Mouse (Mus musculus) spleen, adult 2 months (tissue): ENCODE measurements around the gene Ckap2l. TPM values are rescaled to one million over a fixed set of nuclear protein-coding genes. Genes with fewer than 3 reads are reported as not detected.

Source experiments
- DNase-seq, 2 experiments: peaks; one replicate each; pipeline versions ENCODE4 v3.0.0 to v3.0.0-alpha.2; 2012 to 2021; ENCODE audit warnings: low spot score in 2 of 2, low read depth in 1 of 2
- H3K27ac ChIP-seq: fragments of 200-500 bp; 2 replicates; pipeline ENCODE4 v1.5.1; 2012; ENCODE audit warnings: low read length, inconsistent platforms; ENCODE audit not compliant: insufficient read depth
- H3K27me3 ChIP-seq: fragments of 200-500 bp; 2 replicates; pipeline ENCODE4 v1.6.1; 2012; ENCODE audit warnings: mild to moderate bottlenecking, moderate library complexity, low read length, inconsistent platforms; ENCODE audit not compliant: control insufficient read depth, insufficient read depth
- H3K36me3 ChIP-seq: fragments of 200-500 bp; 2 replicates; pipeline ENCODE4 v1.6.1; 2012; ENCODE audit warnings: mild to moderate bottlenecking, low read length, inconsistent platforms; ENCODE audit not compliant: control insufficient read depth, insufficient read depth
- H3K4me1 ChIP-seq: fragments of 200-500 bp; 2 replicates; pipeline ENCODE4 v1.6.1; 2011; ENCODE audit warnings: inconsistent platforms; ENCODE audit not compliant: control insufficient read depth, insufficient read depth, insufficient read length
- H3K4me3 ChIP-seq: fragments of 200-500 bp; 2 replicates; pipeline ENCODE4 v1.5.1; 2011; ENCODE audit warnings: mild to moderate bottlenecking, inconsistent platforms; ENCODE audit not compliant: insufficient read depth, insufficient read length; ENCODE audit errors: extremely low read depth
- CTCF ChIP-seq: fragments of 200-500 bp; IDR thresholded peaks from 2 replicates; pipeline ENCODE4 v1.5.1; 2011; ENCODE audit warnings: mild to moderate bottlenecking, inconsistent platforms; ENCODE audit not compliant: insufficient read depth, insufficient read length, insufficient replicate concordance; ENCODE audit errors: extremely low read depth
- POLR2A ChIP-seq: fragments of 200-500 bp; IDR thresholded peaks from 2 replicates; pipeline ENCODE4 v1.6.1; 2011; ENCODE audit warnings: low read depth, low read length, inconsistent platforms
- WGBS: fragments of 180-500 bp; shearing (Covaris S2); methylation state at CpG from one replicate; pipeline ENCODE4 v1.1.7; 2018; 5-methylcytosine and 5-hydroxymethylcytosine counted together
- polyA plus RNA-seq: library from polyadenylated mRNA; depleted of rRNA; stranded (reverse); fragments of >200 nt; gene quantifications from 2 replicates; pipeline ENCODE4 v1.2.3, GENCODE M21; 2012

The Ckap2l gene
- polyA plus RNA-seq, 1 experiment, result 0.84 TPM

- Histone ChIP-seq H3K27ac (no peak overlapping the region), H3K4me3 (no peak overlapping the region), H3K36me3 (no peaks in the 10 kb centered on the region), H3K27me3 (no peaks in the 10 kb centered on the region), H3K4me1 (no peaks in the 10 kb centered on the region; the same call in 1 of the 2 replicates)
- WGBS, result 89% methylated on average over 9 of the region's 9 CpGs
- no peak for TF ChIP-seq POLR2A
- TF ChIP-seq CTCF, result no peak
- no peak for DNase-seq
Observed at GRCm38 (mm10) chr2:129240726-129241432, 56.1 kb downstream of the Ckap2l start.

- H3K27ac ChIP-seq, result no peak overlapping the region
- no peaks in the 10 kb centered on the region for H3K27me3 ChIP-seq
- no peaks in the 10 kb centered on the region for H3K36me3 ChIP-seq
- DNase-seq, result no peak
- 83% methylated on average over 4 of the region's 4 CpGs for WGBS
- no peak overlapping the region for H3K4me3 ChIP-seq
- no peak for TF ChIP-seq CTCF
- TF ChIP-seq POLR2A, result no peak
- H3K4me1 ChIP-seq, result no peaks in the 10 kb centered on the region
Observed at GRCm38 (mm10) chr2:129236526-129236925, 60.5 kb downstream of the Ckap2l start.

- H3K27me3 ChIP-seq, result no peaks in the 10 kb centered on the region
- 80% methylated on average over 2 of the region's 2 CpGs for WGBS
- no peak for DNase-seq
- H3K4me1 ChIP-seq, result no peaks in the 10 kb centered on the region
- H3K4me3 ChIP-seq, result no peak overlapping the region
- no peaks in the 10 kb centered on the region for H3K36me3 ChIP-seq
- TF ChIP-seq POLR2A (no peak), CTCF (no peak)
- H3K27ac ChIP-seq, result no peak overlapping the region
Observed at GRCm38 (mm10) chr2:129234731-129235130, 62.3 kb downstream of the Ckap2l start.

- no peaks in the 10 kb centered on the region for H3K27me3 ChIP-seq
- 78% methylated on average over 9 of the region's 9 CpGs for WGBS
- H3K36me3 ChIP-seq, result no peaks in the 10 kb centered on the region
- H3K4me1 ChIP-seq, result no peaks in the 10 kb centered on the region
- no peak for TF ChIP-seq POLR2A
- no peak for TF ChIP-seq CTCF
- H3K4me3 ChIP-seq, result no peak overlapping the region
- DNase-seq, result no peak
- H3K27ac ChIP-seq, result no peak overlapping the region
Observed at GRCm38 (mm10) chr2:129233803-129234477, 63.1 kb downstream of the Ckap2l start.

- no peak for DNase-seq
- Histone ChIP-seq H3K36me3 (no peaks in the 10 kb centered on the region), H3K27ac (no peak overlapping the region), H3K4me3 (no peak overlapping the region), H3K4me1 (no peaks in the 10 kb centered on the region), H3K27me3 (no peaks in the 10 kb centered on the region)
- TF ChIP-seq CTCF (no peak), POLR2A (no peak)
- WGBS, result 78% methylated on average over 1 of the region's 1 CpGs
Observed at GRCm38 (mm10) chr2:129233218-129233617, 63.8 kb downstream of the Ckap2l start.

- DNase-seq, result no peak
- Histone ChIP-seq H3K4me3 (no peak overlapping the region), H3K27ac (no peak overlapping the region), H3K27me3 (no peaks in the 10 kb centered on the region), H3K4me1 (no peaks in the 10 kb centered on the region), H3K36me3 (no peaks in the 10 kb centered on the region)
- 92% methylated on average over 9 of the region's 9 CpGs for WGBS
- TF ChIP-seq CTCF (no peak), POLR2A (no peak)
Observed at GRCm38 (mm10) chr2:129232484-129232883, 64.5 kb downstream of the Ckap2l start.

- no peaks in the 10 kb centered on the region for H3K36me3 ChIP-seq
- WGBS, result 76% methylated on average over 4 of the region's 4 CpGs
- H3K27me3 ChIP-seq, result no peaks in the 10 kb centered on the region
- TF ChIP-seq POLR2A (no peak), CTCF (no peak)
- H3K4me1 ChIP-seq, result no peaks in the 10 kb centered on the region
- H3K4me3 ChIP-seq, result no peak overlapping the region
- no peak for DNase-seq
- no peak overlapping the region for H3K27ac ChIP-seq
Observed at GRCm38 (mm10) chr2:129232023-129232422, 65.0 kb downstream of the Ckap2l start.
